Mouse (Mus musculus): Measurements from ENCODE around the gene Flt1. TPM values are rescaled to one million over a fixed set of nuclear protein-coding genes. Genes with fewer than 3 reads are reported as not detected.
"Not testable (repeated sequence)": the region's sequence is repeated elsewhere in the genome, so short reads cannot be mapped to it uniquely, and the experiment has no call there.

Flt1 gene
- polyA plus RNA-seq, 1 experiment from 2014 or later, result 14.0 TPM

GRCm38 (mm10) chr5:147614659-147615058, 111.2 kb downstream of the Flt1 start:
- no peaks in the 10 kb centered on the region for H3K9me3 ChIP-seq (replicated peaks; ENCODE audit: control insufficient read depth, low read length, poor library complexity, severe bottlenecking)
- no peaks in the 10 kb centered on the region for H3K27me3 ChIP-seq (ENCODE audit: control insufficient read depth, insufficient read depth, low read depth, low read length)
- no peaks in the 10 kb centered on the region for H3K4me1 ChIP-seq (ENCODE audit: control insufficient read depth, insufficient read depth, low read length)
- no peak for ATAC-seq
- no peak overlapping the region for H3K27ac ChIP-seq (ENCODE audit: low read length)
- no peaks in the 10 kb centered on the region for H3K36me3 ChIP-seq (ENCODE audit: control insufficient read depth, insufficient read depth, low read length)
- H3K9ac ChIP-seq (ENCODE audit: low read depth, low read length), result no peak overlapping the region
- 87% methylated on average over 6 of the region's 6 CpGs for WGBS
- H3K4me2 ChIP-seq (ENCODE audit: low read length), result no peak overlapping the region
- no peak overlapping the region for H3K4me3 ChIP-seq (ENCODE audit: low read depth, low read length)

- 94% methylated on average over 3 of the region's 3 CpGs for WGBS
- ATAC-seq; H3K36me3 ChIP-seq (ENCODE audit: control insufficient read depth, insufficient read depth, low read length); H3K27me3 ChIP-seq (ENCODE audit: control insufficient read depth, insufficient read depth, low read depth, low read length); H3K4me3 ChIP-seq (ENCODE audit: low read depth, low read length); H3K27ac ChIP-seq (ENCODE audit: low read length); H3K4me2 ChIP-seq (ENCODE audit: low read length); H3K9ac ChIP-seq (ENCODE audit: low read depth, low read length); H3K9me3 ChIP-seq (replicated peaks; ENCODE audit: control insufficient read depth, low read length, poor library complexity, severe bottlenecking); H3K4me1 ChIP-seq (ENCODE audit: control insufficient read depth, insufficient read depth, low read length): not testable (repeated sequence)
Observed at GRCm38 (mm10) chr5:147611348-147611747, 114.5 kb downstream of the Flt1 start.

GRCm38 (mm10) chr5:147607256-147607975, 118.4 kb downstream of the Flt1 start:
- ATAC-seq, result no peak
- WGBS, result 83% methylated on average over 13 of the region's 13 CpGs

GRCm38 (mm10) chr5:147606751-147607150, 119.1 kb downstream of the Flt1 start:
- no peaks in the 10 kb centered on the region for H3K36me3 ChIP-seq (ENCODE audit: control insufficient read depth, insufficient read depth, low read length)
- no peaks in the 10 kb centered on the region for H3K4me1 ChIP-seq (ENCODE audit: control insufficient read depth, insufficient read depth, low read length)
- no peak for ATAC-seq
- WGBS, result 92% methylated on average over 13 of the region's 13 CpGs
- H3K9ac ChIP-seq (ENCODE audit: low read depth, low read length), result no peak overlapping the region
- no peak overlapping the region for H3K4me2 ChIP-seq (ENCODE audit: low read length)
- no peaks in the 10 kb centered on the region for H3K9me3 ChIP-seq (replicated peaks; ENCODE audit: control insufficient read depth, low read length, poor library complexity, severe bottlenecking)
- H3K27me3 ChIP-seq (ENCODE audit: control insufficient read depth, insufficient read depth, low read depth, low read length), result no peaks in the 10 kb centered on the region
- H3K27ac ChIP-seq (ENCODE audit: low read length), result no peak overlapping the region
- no peak overlapping the region for H3K4me3 ChIP-seq (ENCODE audit: low read depth, low read length)

More at GRCm38 (mm10) chr5:147607256-147607975, 118.4 kb downstream of the Flt1 start:
- H3K4me3 ChIP-seq (ENCODE audit: low read depth, low read length), result no peak overlapping the region
- no peak overlapping the region for H3K27ac ChIP-seq (ENCODE audit: low read length)
- no peaks in the 10 kb centered on the region for H3K36me3 ChIP-seq (ENCODE audit: control insufficient read depth, insufficient read depth, low read length)
- H3K4me2 ChIP-seq (ENCODE audit: low read length), result no peak overlapping the region
- H3K9me3 ChIP-seq (replicated peaks; ENCODE audit: control insufficient read depth, low read length, poor library complexity, severe bottlenecking), result no peaks in the 10 kb centered on the region
- no peak overlapping the region for H3K9ac ChIP-seq (ENCODE audit: low read depth, low read length)
- H3K27me3 ChIP-seq (ENCODE audit: control insufficient read depth, insufficient read depth, low read depth, low read length), result no peaks in the 10 kb centered on the region
- no peaks in the 10 kb centered on the region for H3K4me1 ChIP-seq (ENCODE audit: control insufficient read depth, insufficient read depth, low read length)

GRCm38 (mm10) chr5:147601460-147602360, 124.1 kb downstream of the Flt1 start:
- Histone ChIP-seq H3K27me3 (ENCODE audit: control insufficient read depth, insufficient read depth, low read depth, low read length) (no peaks in the 10 kb centered on the region), H3K4me2 (ENCODE audit: low read length) (no peak overlapping the region), H3K4me3 (ENCODE audit: low read depth, low read length) (no peak overlapping the region), H3K27ac (ENCODE audit: low read length) (no peak overlapping the region), H3K9ac (ENCODE audit: low read depth, low read length) (no peak overlapping the region), H3K36me3 (ENCODE audit: control insufficient read depth, insufficient read depth, low read length) (no peaks in the 10 kb centered on the region), H3K9me3 (replicated peaks; ENCODE audit: control insufficient read depth, low read length, poor library complexity, severe bottlenecking) (no peaks in the 10 kb centered on the region), H3K4me1 (ENCODE audit: control insufficient read depth, insufficient read depth, low read length) (no peaks in the 10 kb centered on the region)
- 78% methylated on average over 18 of the region's 18 CpGs for WGBS
- ATAC-seq, result no peak

- H3K4me2 ChIP-seq (ENCODE audit: low read length), result no peak overlapping the region; the same call in 1 of the 2 replicates
- no peaks in the 10 kb centered on the region for H3K9me3 ChIP-seq (replicated peaks; ENCODE audit: control insufficient read depth, low read length, poor library complexity, severe bottlenecking)
- H3K27me3 ChIP-seq (ENCODE audit: control insufficient read depth, insufficient read depth, low read depth, low read length), result no peaks in the 10 kb centered on the region
- no peak overlapping the region for H3K9ac ChIP-seq (ENCODE audit: low read depth, low read length)
- H3K36me3 ChIP-seq (ENCODE audit: control insufficient read depth, insufficient read depth, low read length), result no peaks in the 10 kb centered on the region
- no peaks in the 10 kb centered on the region for H3K4me1 ChIP-seq (ENCODE audit: control insufficient read depth, insufficient read depth, low read length)
- H3K4me3 ChIP-seq (ENCODE audit: low read depth, low read length), result no peak overlapping the region
- H3K27ac ChIP-seq (ENCODE audit: low read length), result no peak overlapping the region
- no peak for ATAC-seq
- WGBS, result 70% methylated on average over 16 of the region's 16 CpGs
Observed at GRCm38 (mm10) chr5:147597825-147598224, 128.0 kb downstream of the Flt1 start.

- Histone ChIP-seq H3K4me3 (ENCODE audit: low read depth, low read length) (no peak overlapping the region), H3K27ac (ENCODE audit: low read length) (no peak overlapping the region), H3K4me1 (ENCODE audit: control insufficient read depth, insufficient read depth, low read length) (no peaks in the 10 kb centered on the region), H3K36me3 (ENCODE audit: control insufficient read depth, insufficient read depth, low read length) (no peaks in the 10 kb centered on the region), H3K9ac (ENCODE audit: low read depth, low read length) (no peak overlapping the region), H3K9me3 (replicated peaks; ENCODE audit: control insufficient read depth, low read length, poor library complexity, severe bottlenecking) (no peaks in the 10 kb centered on the region), H3K27me3 (ENCODE audit: control insufficient read depth, insufficient read depth, low read depth, low read length) (no peaks in the 10 kb centered on the region), H3K4me2 (ENCODE audit: low read length) (no peak overlapping the region)
- ATAC-seq, result no peak
- WGBS, result 67% methylated on average over 12 of the region's 12 CpGs
Observed at GRCm38 (mm10) chr5:147589814-147590213, 136.0 kb downstream of the Flt1 start.

- ATAC-seq, result no peak
- 68% methylated on average over 1 of the region's 1 CpGs for WGBS
Observed at GRCm38 (mm10) chr5:147585070-147585469, 140.7 kb downstream of the Flt1 start.

GRCm38 (mm10) chr5:147584648-147585047, 141.2 kb downstream of the Flt1 start:
- Histone ChIP-seq H3K27me3 (ENCODE audit: control insufficient read depth, insufficient read depth, low read depth, low read length) (no peaks in the 10 kb centered on the region), H3K27ac (ENCODE audit: low read length) (no peak overlapping the region), H3K36me3 (ENCODE audit: control insufficient read depth, insufficient read depth, low read length) (no peaks in the 10 kb centered on the region), H3K9me3 (replicated peaks; ENCODE audit: control insufficient read depth, low read length, poor library complexity, severe bottlenecking) (no peaks in the 10 kb centered on the region), H3K4me3 (ENCODE audit: low read depth, low read length) (no peak overlapping the region), H3K4me1 (ENCODE audit: control insufficient read depth, insufficient read depth, low read length) (no peaks in the 10 kb centered on the region), H3K9ac (ENCODE audit: low read depth, low read length) (no peak overlapping the region), H3K4me2 (ENCODE audit: low read length) (no peak overlapping the region)
- no peak for ATAC-seq
- 81% methylated on average over 9 of the region's 9 CpGs for WGBS

More at GRCm38 (mm10) chr5:147585070-147585469, 140.7 kb downstream of the Flt1 start:
- Histone ChIP-seq H3K36me3 (ENCODE audit: control insufficient read depth, insufficient read depth, low read length) (no peaks in the 10 kb centered on the region), H3K9ac (ENCODE audit: low read depth, low read length) (no peak overlapping the region), H3K4me3 (ENCODE audit: low read depth, low read length) (no peak overlapping the region), H3K27ac (ENCODE audit: low read length) (no peak overlapping the region), H3K4me1 (ENCODE audit: control insufficient read depth, insufficient read depth, low read length) (no peaks in the 10 kb centered on the region), H3K27me3 (ENCODE audit: control insufficient read depth, insufficient read depth, low read depth, low read length) (no peaks in the 10 kb centered on the region), H3K4me2 (ENCODE audit: low read length) (no peak overlapping the region), H3K9me3 (replicated peaks; ENCODE audit: control insufficient read depth, low read length, poor library complexity, severe bottlenecking) (no peaks in the 10 kb centered on the region)

All from midbrain, embryonic 16.5 days (tissue).